Mouse (Mus musculus) heart, adult 2 months (tissue): ENCODE measurements around the gene Nfkb2. TPM values are rescaled to one million over a fixed set of nuclear protein-coding genes. Genes with fewer than 3 reads are reported as not detected.

Experiments used
- DNase-seq, 2 experiments: peaks; one replicate each; pipeline ENCODE4 v3.0.0; 2021
- H3K27ac ChIP-seq: fragments of 200-600 bp; 2 replicates; pipeline ENCODE4 v1.8.1; 2022
- H3K27me3 ChIP-seq: fragments of 200-500 bp; 2 replicates; pipeline ENCODE4 v1.6.1; 2012; ENCODE audit warnings: mild to moderate bottlenecking, low read length, inconsistent platforms, mixed read lengths; ENCODE audit not compliant: control insufficient read depth, insufficient read depth
- H3K36me3 ChIP-seq: fragments of 200-500 bp; 2 replicates; pipeline ENCODE4 v1.6.1; 2012; ENCODE audit warnings: low read length, inconsistent platforms; ENCODE audit not compliant: control insufficient read depth, insufficient read depth
- H3K4me1 ChIP-seq: fragments of 200-500 bp; 2 replicates; pipeline ENCODE4 v1.6.1; 2011; ENCODE audit warnings: low read length; ENCODE audit not compliant: control insufficient read depth, insufficient read depth
- H3K4me3 ChIP-seq: fragments of 200-600 bp; 2 replicates; pipeline ENCODE4 v1.8.1; 2022
- H3K79me2 ChIP-seq: fragments of 200-500 bp; replicated peaks from 2 replicates; pipeline ENCODE4 v1.6.1; 2012; ENCODE audit warnings: mild to moderate bottlenecking, inconsistent platforms, low read length, moderate library complexity, mixed read lengths; ENCODE audit not compliant: control insufficient read depth, insufficient read depth
- H3K9ac ChIP-seq: fragments of 200-500 bp; 2 replicates; pipeline ENCODE4 v1.6.1; 2012; ENCODE audit warnings: low read depth, mild to moderate bottlenecking, control low read depth, inconsistent platforms, low read length, mixed read lengths
- CTCF ChIP-seq: fragments of 200-600 bp; IDR thresholded peaks from 2 replicates; pipeline ENCODE4 v1.8.1; 2022; ENCODE audit warnings: antibody characterized with exemption, mild to moderate bottlenecking, moderate library complexity
- EP300 ChIP-seq: fragments of 200-500 bp; IDR thresholded peaks from 2 replicates; pipeline ENCODE4 v1.6.1; 2011; ENCODE audit warnings: low read depth, low read length, control low read depth; ENCODE audit not compliant: insufficient read depth
- POLR2A ChIP-seq: fragments of 200-500 bp; IDR thresholded peaks from 2 replicates; pipeline ENCODE4 v1.6.1; 2011; ENCODE audit warnings: mild to moderate bottlenecking, low read depth, low read length, control low read depth; ENCODE audit not compliant: insufficient read depth
- WGBS: fragments of 180-500 bp; shearing (Covaris S2); methylation state at CpG from one replicate; pipeline ENCODE4 v1.1.7; 2018; 5-methylcytosine and 5-hydroxymethylcytosine counted together
- intact Hi-C: fragments of 180-260 bp; cut with DNase I; formaldehyde crosslinking; loops from one replicate; pipeline ENCODE4 v1.15.1; 2025
- polyA plus RNA-seq: library from polyadenylated mRNA; depleted of rRNA; stranded (reverse); fragments of >200 nt; gene quantifications from 2 replicates; pipeline ENCODE4 v1.2.3, GENCODE M21; 2012
- total RNA-seq, 2 experiments: library from RNA; stranded (reverse); gene quantifications; 2 replicates each; pipeline ENCODE4 v1.2.3; 2021

The Nfkb2 gene
- total and polyA plus RNA-seq, 3 experiments, result 18.3 to 22.1 (median 20.4) TPM

- peak; percentile 93 for TF ChIP-seq POLR2A
- TF ChIP-seq EP300, result 0 out of 2 replicates have a peak, but pooled peaks have one; percentile 17
- no peak for TF ChIP-seq CTCF
- Histone ChIP-seq H3K36me3 (no peaks in the 10 kb centered on the region), H3K27ac (peak within 1 kb of the TSS; percentile 93), H3K4me3 (peak within 1 kb of the TSS; percentile 69), H3K9ac (peak within 1 kb of the TSS; percentile 75), H3K27me3 (no peaks in the 10 kb centered on the region), H3K79me2 (no peaks in the 10 kb centered on the region), H3K4me1 (peaks cover 7% of the 10 kb centered on the region)
- intact Hi-C loops, result loop anchor here (1.0 kb wide), 2 partner anchors 10 to 24 kb away; partner anchors contain the start of genes Cuedc2 and Nfkb2
- DNase-seq, result peak; percentile 93 to 96
- under 1% methylated on average over 81 of the region's 81 CpGs for WGBS
Observed at GRCm38 (mm10) chr19:46328081-46329030, 24.2 kb downstream of the Nfkb2 start, which contains the start of gene Fbxl15. Fbxl15 (plus strand) TSS chr19:46328184.

GRCm38 (mm10) chr19:46329031-46329641 lies 25.0 kb downstream of the Nfkb2 start:
- H3K36me3 ChIP-seq, result no peaks in the 10 kb centered on the region
- DNase-seq, result no peak
- no peaks in the 10 kb centered on the region for H3K79me2 ChIP-seq
- WGBS, result 3% methylated on average over 54 of the region's 54 CpGs
- peak overlapping the region; percentile 69 for H3K4me3 ChIP-seq
- H3K4me1 ChIP-seq, result peaks cover 7% of the 10 kb centered on the region
- peak overlapping the region; percentile 93 for H3K27ac ChIP-seq
- no peaks in the 10 kb centered on the region for H3K27me3 ChIP-seq
- H3K9ac ChIP-seq, result peak overlapping the region; percentile 75
- intact Hi-C loops, result no loop called here
- TF ChIP-seq CTCF, result no peak
- TF ChIP-seq EP300, result no peak
- no peak for TF ChIP-seq POLR2A

- H3K4me1 ChIP-seq, result peaks cover 7% of the 10 kb centered on the region
- peak; percentile 86 to 87 for DNase-seq
- no peaks in the 10 kb centered on the region for H3K36me3 ChIP-seq
- TF ChIP-seq EP300 (peak; percentile 70; the same call in 1 of the 2 replicates), CTCF (peak; percentile 95), POLR2A (no peak)
- H3K27ac ChIP-seq, result no peak overlapping the region
- H3K79me2 ChIP-seq, result no peaks in the 10 kb centered on the region
- H3K4me3 ChIP-seq, result no peak overlapping the region
- no peaks in the 10 kb centered on the region for H3K27me3 ChIP-seq
- WGBS, result 5% methylated on average over 16 of the region's 16 CpGs
- H3K9ac ChIP-seq, result no peak overlapping the region
- intact Hi-C loops, result no loop called here
Observed at GRCm38 (mm10) chr19:46329951-46330350, 25.8 kb downstream of the Nfkb2 start.

- no peaks in the 10 kb centered on the region for H3K27me3 ChIP-seq
- intact Hi-C loops, result no loop called here
- no peaks in the 10 kb centered on the region for H3K79me2 ChIP-seq
- H3K4me1 ChIP-seq, result peaks cover 7% of the 10 kb centered on the region
- H3K9ac ChIP-seq, result no peak overlapping the region
- no peak for TF ChIP-seq POLR2A
- no peak for DNase-seq
- H3K27ac ChIP-seq, result no peak overlapping the region
- H3K4me3 ChIP-seq, result no peak overlapping the region
- WGBS, result 92% methylated on average over 12 of the region's 12 CpGs
- H3K36me3 ChIP-seq, result no peaks in the 10 kb centered on the region
Observed at GRCm38 (mm10) chr19:46330696-46331095, 26.6 kb downstream of the Nfkb2 start.

- Histone ChIP-seq H3K9ac (no peak overlapping the region), H3K27ac (no peak overlapping the region), H3K36me3 (no peaks in the 10 kb centered on the region), H3K4me3 (no peak overlapping the region), H3K79me2 (no peaks in the 10 kb centered on the region), H3K27me3 (no peaks in the 10 kb centered on the region), H3K4me1 (peaks cover 7% of the 10 kb centered on the region)
- WGBS, result 90% methylated on average over 14 of the region's 14 CpGs
- TF ChIP-seq CTCF (no peak), EP300 (no peak), POLR2A (no peak)
- intact Hi-C loops, result no loop called here
- no peak for DNase-seq
Observed at GRCm38 (mm10) chr19:46331326-46331725, 27.2 kb downstream of the Nfkb2 start.
